Mouse (Mus musculus) intestine, postnatal 0 days (tissue): Measurements from ENCODE around the gene Zfand4. TPM values are rescaled to one million over a fixed set of nuclear protein-coding genes. Genes with fewer than 3 reads are reported as not detected.

ENCODE experiments used
- ATAC-seq: fragments of 200-750 bp; cut with Nextera tagmentation; 2 replicates; pipeline ENCODE4 v1.8.0; 2017; ENCODE audit warnings: mild to moderate bottlenecking, moderate TSS enrichment, moderate library complexity
- H3K27ac ChIP-seq: fragments of 300-500 bp; sonication (generic); 2 replicates; pipeline ENCODE4 v1.5.1; 2014; ENCODE audit warnings: mild to moderate bottlenecking, low read depth, low read length, moderate library complexity
- H3K27me3 ChIP-seq: fragments of 300-500 bp; sonication (generic); replicated peaks from 2 replicates; pipeline ENCODE4 v1.6.1; 2014; ENCODE audit warnings: low read length, mixed read lengths; ENCODE audit not compliant: control insufficient read depth, insufficient read depth
- H3K36me3 ChIP-seq: fragments of 300-500 bp; sonication (generic); 2 replicates; pipeline ENCODE4 v1.6.1; 2014; ENCODE audit warnings: mild to moderate bottlenecking, moderate library complexity; ENCODE audit not compliant: control insufficient read depth, insufficient read depth
- H3K4me1 ChIP-seq: fragments of 300-500 bp; sonication (generic); replicated peaks from 2 replicates; pipeline ENCODE4 v1.6.1; 2014; ENCODE audit warnings: antibody characterized with exemption, low read length, mixed read lengths; ENCODE audit not compliant: control insufficient read depth, insufficient read depth
- H3K4me2 ChIP-seq: fragments of 300-500 bp; sonication (generic); replicated peaks from 2 replicates; pipeline ENCODE4 v1.6.1; 2014; ENCODE audit warnings: low read depth, mild to moderate bottlenecking, moderate library complexity
- H3K4me3 ChIP-seq: fragments of 300-500 bp; sonication (generic); 2 replicates; pipeline ENCODE4 v1.5.1; 2014; ENCODE audit warnings: low read depth, low read length
- H3K9ac ChIP-seq: fragments of 300-500 bp; sonication (generic); 2 replicates; pipeline ENCODE4 v1.6.1; 2014; ENCODE audit warnings: mild to moderate bottlenecking, low read depth, low read length
- H3K9me3 ChIP-seq: fragments of 300-500 bp; sonication (generic); 2 replicates; pipeline ENCODE4 v1.6.1; 2016; ENCODE audit warnings: mixed run types; ENCODE audit not compliant: control insufficient read depth
- CTCF ChIP-seq: sonication (generic); IDR thresholded peaks from 2 replicates; pipeline ENCODE4 v1.5.1; 2016; ENCODE audit warnings: low read depth, mild to moderate bottlenecking, control low read depth, antibody characterized with exemption, moderate library complexity
- WGBS: fragments of 180-500 bp; shearing (Covaris S2); extraction: QIAGEN DNeasy Blood & Tissue Kit; methylation state at CpG from one replicate; pipeline ENCODE4 v1.1.7; 2014; 5-methylcytosine and 5-hydroxymethylcytosine counted together
- polyA plus RNA-seq: library from polyadenylated mRNA; unstranded; fragments of >200 nt; fragmentation: Nextera tagmentation; extraction: Ambion mirVana; gene quantifications from 2 replicates; pipeline ENCODE4 v1.2.1, GENCODE M21; 2015

Zfand4 gene
- polyA plus RNA-seq, 1 experiment from 2014 or later, result 1.1 TPM

DNA sequence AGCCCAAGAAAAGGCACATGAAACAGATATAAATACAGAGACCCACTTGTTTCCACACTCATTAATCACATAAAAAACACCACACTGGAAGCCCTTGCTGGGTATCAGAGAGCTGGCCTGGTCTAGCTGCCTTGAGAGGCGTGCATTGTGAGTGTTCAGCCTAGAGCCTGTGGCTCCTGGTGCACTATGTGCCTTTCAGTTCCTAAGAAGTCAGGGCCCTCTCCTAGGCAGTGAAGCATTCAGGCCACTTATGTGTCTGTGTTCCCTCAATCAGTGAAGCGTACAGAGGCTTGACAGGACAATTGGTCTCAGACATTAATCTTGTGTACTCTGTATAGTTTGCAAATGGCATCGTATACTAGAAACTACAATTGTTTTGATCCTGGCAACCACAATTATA, 19.3 kb downstream of the Zfand4 start:
- H3K4me2 ChIP-seq, result no peak overlapping the region
- no peak overlapping the region for H3K27ac ChIP-seq
- H3K27me3 ChIP-seq, result no peaks in the 10 kb centered on the region
- peaks cover 4% of the 10 kb centered on the region; the same call in 1 of the 2 replicates for H3K4me1 ChIP-seq
- H3K36me3 ChIP-seq, result no peaks in the 10 kb centered on the region
- TF ChIP-seq CTCF, result no peak
- no peaks in the 10 kb centered on the region for H3K9me3 ChIP-seq
- WGBS, result 90% methylated on average over 3 of the region's 3 CpGs
- no peak for ATAC-seq
- H3K4me3 ChIP-seq, result no peak overlapping the region
- H3K9ac ChIP-seq, result no peak overlapping the region

DNA sequence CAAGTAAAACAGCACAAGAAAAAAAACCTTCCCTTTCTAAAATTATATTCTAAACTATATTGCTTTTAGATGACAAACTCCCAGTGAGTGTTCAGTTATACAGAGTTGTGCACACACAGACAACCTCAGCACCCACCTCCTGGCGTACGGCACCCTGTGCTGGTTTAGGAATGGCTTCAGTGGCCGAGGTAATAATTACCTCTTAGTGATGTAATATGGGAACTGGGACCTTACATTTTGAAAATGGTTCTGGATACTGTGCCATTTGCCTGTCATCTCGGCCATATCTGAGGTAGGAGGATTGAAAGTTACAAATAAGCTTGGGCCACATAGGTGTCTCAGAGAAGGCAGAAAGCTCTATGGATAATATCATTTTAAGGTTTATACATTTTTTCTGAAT, 22.3 kb downstream of the Zfand4 start:
- H3K9ac ChIP-seq, result no peak overlapping the region
- no peak for TF ChIP-seq CTCF
- H3K4me1 ChIP-seq, result peaks cover 4% of the 10 kb centered on the region; the same call in 1 of the 2 replicates
- 0 out of 2 replicates have a peak, but pooled peaks have one; percentile 2 for ATAC-seq
- H3K36me3 ChIP-seq, result no peaks in the 10 kb centered on the region
- H3K9me3 ChIP-seq, result no peaks in the 10 kb centered on the region
- H3K27ac ChIP-seq, result peak overlapping the region; percentile 52; the same call in 1 of the 2 replicates
- WGBS, result 62% methylated on average over 4 of the region's 4 CpGs
- no peaks in the 10 kb centered on the region for H3K27me3 ChIP-seq
- no peak overlapping the region for H3K4me3 ChIP-seq
- peak overlapping the region; percentile 25; the same call in 1 of the 2 replicates for H3K4me2 ChIP-seq

DNA sequence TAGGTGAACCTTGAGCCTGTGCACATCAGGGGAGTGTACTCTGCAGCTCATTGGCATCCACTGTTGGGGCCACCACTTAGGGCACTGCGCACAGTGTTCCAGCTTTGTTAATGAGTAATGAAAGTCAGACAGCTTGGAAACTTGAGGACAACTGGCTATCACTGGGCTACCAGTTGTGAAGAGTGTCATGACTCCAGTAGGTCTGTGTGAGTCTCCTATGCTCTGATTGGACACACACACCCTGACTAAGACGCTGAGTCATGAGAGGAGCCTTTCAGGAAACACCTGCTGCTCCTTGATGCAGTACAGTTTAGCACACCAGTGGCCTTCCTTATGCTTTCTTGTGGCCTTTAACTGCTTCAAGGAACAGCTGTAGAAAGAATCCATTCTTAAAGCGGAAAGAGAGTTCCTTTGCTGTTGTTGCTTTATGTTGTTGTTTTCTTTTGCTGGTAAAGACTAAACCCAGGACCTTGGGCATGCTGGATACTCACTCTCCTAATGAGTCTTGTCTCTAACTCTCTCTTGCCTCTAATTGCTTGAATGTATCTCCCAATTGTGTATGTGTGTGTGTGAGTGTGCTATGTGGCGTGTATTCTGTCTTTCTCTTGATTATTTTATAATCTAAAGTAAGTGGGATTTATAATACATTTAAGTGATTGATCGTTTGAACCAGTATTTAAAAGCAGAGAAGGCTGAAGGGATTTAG, 23.0 kb downstream of the Zfand4 start:
- H3K36me3 ChIP-seq, result no peaks in the 10 kb centered on the region
- no peaks in the 10 kb centered on the region for H3K27me3 ChIP-seq
- ATAC-seq, result peak; percentile 100
- peak overlapping the region; percentile 70; the same call in 1 of the 2 replicates for H3K27ac ChIP-seq
- H3K4me2 ChIP-seq, result no peak overlapping the region
- no peak for TF ChIP-seq CTCF
- H3K9ac ChIP-seq, result no peak overlapping the region
- WGBS, result 49% methylated on average over 5 of the region's 5 CpGs
- peaks cover 4% of the 10 kb centered on the region; the same call in 1 of the 2 replicates for H3K4me1 ChIP-seq
- H3K4me3 ChIP-seq, result no peak overlapping the region
- H3K9me3 ChIP-seq, result no peaks in the 10 kb centered on the region

DNA sequence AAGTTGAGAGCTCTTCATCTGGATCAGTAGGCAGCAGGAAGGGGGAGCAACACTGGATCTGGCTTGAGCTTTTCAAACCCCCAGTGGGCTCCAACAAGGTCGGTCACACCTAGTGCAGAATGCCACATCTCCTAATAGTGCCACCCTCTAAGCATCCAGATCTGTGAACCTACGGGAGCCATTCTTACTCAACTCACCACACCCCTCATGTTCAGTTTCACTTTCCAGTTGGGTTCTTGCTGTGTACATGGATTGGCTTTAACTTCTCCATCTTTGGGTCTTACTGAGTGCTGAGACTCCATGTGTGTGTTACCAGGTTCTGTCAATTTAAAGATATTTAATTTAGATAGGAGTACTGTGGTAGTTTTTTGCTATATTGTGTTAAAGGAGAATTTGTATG, 47.4 kb downstream of the Zfand4 start:
- H3K9me3 ChIP-seq, result no peaks in the 10 kb centered on the region
- no peaks in the 10 kb centered on the region for H3K27me3 ChIP-seq
- no peak for ATAC-seq
- TF ChIP-seq CTCF, result no peak
- H3K4me3 ChIP-seq, result no peak overlapping the region
- WGBS, result 70% methylated on average over 2 of the region's 2 CpGs
- H3K36me3 ChIP-seq, result no peaks in the 10 kb centered on the region
- H3K27ac ChIP-seq, result no peak overlapping the region
- no peak overlapping the region for H3K4me2 ChIP-seq
- H3K9ac ChIP-seq, result no peak overlapping the region
- H3K4me1 ChIP-seq, result no peaks in the 10 kb centered on the region

DNA sequence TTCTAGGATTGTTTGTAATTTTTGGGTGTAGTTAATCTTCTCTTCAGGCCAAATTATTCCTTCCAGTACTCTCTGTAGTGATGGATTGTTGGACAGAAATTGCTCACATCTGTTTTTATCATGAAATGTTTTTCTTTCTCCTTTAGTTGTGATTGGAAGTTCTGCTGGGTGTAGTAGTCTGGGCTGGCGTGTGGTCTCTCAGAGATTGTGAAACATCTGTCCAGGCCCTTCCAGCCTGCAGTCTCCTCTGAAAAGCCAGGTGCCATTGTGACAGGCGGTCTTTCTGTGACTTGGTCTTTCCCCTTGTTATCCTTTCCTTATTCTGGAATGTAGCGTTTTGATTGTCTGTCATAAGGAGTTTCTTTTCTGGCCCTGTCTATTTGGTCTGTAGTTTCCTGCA, 55.2 kb downstream of the Zfand4 start:
- WGBS, result 80% methylated on average over 3 of the region's 3 CpGs
- H3K9me3 ChIP-seq, result no peaks in the 10 kb centered on the region
- no peak for TF ChIP-seq CTCF
- no peak overlapping the region for H3K9ac ChIP-seq
- H3K4me2 ChIP-seq, result no peak overlapping the region
- ATAC-seq, result no peak
- no peak overlapping the region for H3K4me3 ChIP-seq
- no peaks in the 10 kb centered on the region for H3K4me1 ChIP-seq
- no peak overlapping the region for H3K27ac ChIP-seq
- no peaks in the 10 kb centered on the region for H3K27me3 ChIP-seq
- no peaks in the 10 kb centered on the region for H3K36me3 ChIP-seq

DNA sequence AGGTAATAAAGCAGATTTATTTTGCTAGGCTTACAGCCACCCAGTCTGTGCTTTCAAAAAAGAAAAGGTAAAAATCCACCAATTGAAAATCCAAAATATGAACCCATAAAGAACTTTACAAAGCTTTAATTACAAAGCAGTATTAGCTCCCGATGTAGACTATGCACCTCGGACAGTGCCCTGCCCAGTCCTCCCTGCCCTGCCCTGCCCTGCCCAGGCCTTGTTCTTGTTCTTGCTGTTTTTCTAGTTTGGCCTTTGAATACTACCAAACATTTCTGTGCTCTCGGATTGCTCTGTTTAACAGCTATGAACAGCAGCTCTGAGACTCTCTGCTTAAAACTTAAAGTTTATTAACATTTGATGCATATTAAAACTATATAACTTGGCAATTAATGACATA, 62.6 kb downstream of the Zfand4 start:
- no peak for ATAC-seq
- WGBS, result 51% methylated on average over 3 of the region's 3 CpGs
- H3K9ac ChIP-seq, result no peak overlapping the region

More for the DNA sequence above, 62.6 kb downstream of the Zfand4 start:
- Histone ChIP-seq H3K4me1 (no peaks in the 10 kb centered on the region), H3K27ac (no peak overlapping the region), H3K4me3 (no peak overlapping the region), H3K4me2 (no peak overlapping the region), H3K36me3 (no peaks in the 10 kb centered on the region), H3K27me3 (no peaks in the 10 kb centered on the region), H3K9me3 (no peaks in the 10 kb centered on the region)
- TF ChIP-seq CTCF, result no peak
